Mouse (Mus musculus) liver, adult 2 months (tissue): ENCODE results near the gene Tmem178b.

ENCODE experiments used
- CTCF ChIP-seq: fragments of 200-500 bp; IDR thresholded peaks from 2 replicates; pipeline ENCODE4 v1.5.1; 2011; ENCODE audit warnings: low read depth, low read length, control low read depth
- POLR2A ChIP-seq: fragments of 200-500 bp; IDR thresholded peaks from 2 replicates; pipeline ENCODE4 v1.6.1; 2011; ENCODE audit warnings: low read length, control low read depth; ENCODE audit not compliant: insufficient read depth; ENCODE audit errors: extremely low read depth

DNA sequence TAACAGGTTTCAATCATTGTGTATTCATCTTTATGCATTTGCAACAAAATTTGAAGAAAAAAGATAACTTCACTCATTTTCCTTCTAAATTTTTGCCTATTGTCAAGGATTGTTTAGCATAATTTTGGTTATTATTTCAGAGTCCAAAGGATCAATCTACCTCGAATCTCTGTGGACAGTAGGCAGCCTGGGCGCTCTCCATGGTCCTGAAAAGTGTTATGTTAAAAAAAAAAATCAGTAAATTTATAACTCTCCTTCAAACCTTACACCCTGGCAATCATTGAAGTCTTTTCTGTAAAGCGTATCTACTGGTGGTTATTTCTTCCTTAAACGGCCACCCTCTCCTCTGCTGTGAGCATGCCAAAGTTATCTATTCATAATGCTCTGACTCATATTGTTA lies 26.2 kb downstream of the Tmem178b start:
- TF ChIP-seq POLR2A (no peak), CTCF (no peak)
